Mouse (Mus musculus) heart, adult 10 weeks (tissue): Measurements from ENCODE around the gene Ampd3. TPM values are rescaled to one million over a fixed set of nuclear protein-coding genes. Genes with fewer than 3 reads are reported as not detected.

ENCODE experiments used
- polyA plus RNA-seq: library from polyadenylated mRNA; stranded (reverse); fragments of 350-450 nt; fragmentation: Illumina TruSeq; extraction: RNeasy Lipid Tissue Mini Kit (QIAGEN cat#74804); gene quantifications from one replicate; pipeline ENCODE4 v1.2.3, GENCODE M21; 2014; ENCODE audit warnings: low read depth, low replicate concordance

The Ampd3 gene
- polyA plus RNA-seq = 34.5 TPM

DNA sequence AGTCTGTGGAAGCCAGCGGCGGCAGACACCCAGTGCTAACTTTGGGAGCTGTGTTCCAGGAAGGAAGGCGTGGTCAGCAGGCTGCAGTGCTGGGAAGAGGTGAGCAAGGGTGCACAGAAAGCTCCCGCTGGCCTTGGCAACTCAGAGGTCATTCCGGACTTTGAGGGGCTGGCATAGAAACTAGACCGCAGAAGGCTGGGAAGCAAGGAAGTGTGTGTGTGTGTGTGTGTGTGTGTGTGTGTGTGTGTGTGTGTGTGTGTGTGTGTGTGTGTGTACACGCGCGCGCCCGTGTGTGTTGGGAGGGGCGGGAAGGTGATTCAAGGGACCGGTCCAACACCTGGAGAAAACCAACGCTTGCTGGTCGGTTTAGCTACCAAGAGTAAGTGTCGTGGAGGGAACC is at the start of gene Ampd3:
TSS of gene Ampd3 (plus strand) at position 206 of the 400 bp plus-strand sequence.

DNA sequence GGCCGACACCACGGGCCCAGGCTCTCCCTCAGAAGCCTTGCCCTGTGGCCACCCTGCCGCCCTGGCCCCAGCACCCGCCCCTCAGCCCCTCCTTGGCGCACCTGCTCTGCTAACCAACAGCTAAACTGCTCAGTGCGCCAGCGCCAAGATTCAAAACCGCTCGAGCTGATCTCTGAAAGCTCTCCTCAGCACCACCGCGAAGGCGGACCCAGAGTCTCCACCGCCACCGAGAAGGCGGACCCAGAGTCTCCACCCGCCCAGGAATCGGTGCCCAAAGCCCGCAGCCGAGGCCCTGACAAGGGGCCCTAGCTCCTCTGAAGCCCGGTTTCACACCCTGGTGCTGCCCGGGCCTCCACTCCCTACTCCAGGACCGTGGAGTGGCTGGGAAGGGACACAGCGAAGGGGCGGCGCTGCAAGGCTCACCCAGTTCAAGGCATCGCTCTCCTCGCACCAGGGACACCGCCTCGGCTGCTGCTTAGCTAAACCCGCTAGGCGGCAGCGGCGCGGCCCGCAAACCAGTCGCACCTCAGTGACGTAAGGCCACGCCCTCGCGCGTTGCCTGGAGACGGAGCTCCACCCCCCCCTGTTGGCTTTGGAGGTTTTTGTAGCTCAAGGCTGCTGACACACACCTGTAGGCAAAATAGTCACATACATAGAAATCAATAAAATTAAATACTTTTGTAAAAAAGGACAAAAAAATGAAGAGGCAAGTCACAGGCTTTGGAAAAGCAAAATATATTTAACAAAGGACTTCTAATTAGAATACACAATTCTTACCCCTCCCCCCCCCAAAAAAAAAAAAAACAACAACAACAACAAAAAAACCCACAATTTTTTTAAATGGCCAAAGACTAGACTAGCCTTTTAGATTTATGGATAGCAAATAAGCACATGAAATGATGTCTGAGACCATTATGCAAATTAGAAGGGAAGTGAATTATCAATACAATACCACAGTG is 76.2 kb downstream of the Ampd3 start, which contains the start of gene Rnf141:
TSS of gene Rnf141 (minus strand) at position 542 of the 959 bp plus-strand sequence.

Other genes with a start within 250 kb of the Ampd3 start
- 27.9 TPM for gene Sbf2, start 153.3 kb upstream of the Ampd3 start, polyA plus RNA-seq
- 18.4 TPM for gene Adm, start 140.5 kb upstream of the Ampd3 start, polyA plus RNA-seq
- 28.9 TPM for gene Rnf141, start 76.3 kb downstream of the Ampd3 start, polyA plus RNA-seq
- gene Lyve1, start 95.0 kb downstream of the Ampd3 start, polyA plus RNA-seq = 21.9 TPM
- gene Mrvi1, start 214.3 kb downstream of the Ampd3 start, polyA plus RNA-seq = 18.1 TPM